In genomic region chr11:83792316-83792914, GRCm38 (mm10) we compare ENCODE assay signal across 30 mouse cellular contexts. TPM values are rescaled to one million over a fixed set of nuclear protein-coding genes. Genes with fewer than 3 reads are reported as not detected.
A peak's percentile ranks its signal among the peaks of the same experiment; 100 is the strongest.
DNase-seq lines count a peak whose midpoint lies in the region; ATAC-seq and TF ChIP-seq lines count a peak whose summit lies in the region.
"Had no signal": no experiment of that assay in that cellular context is flagged by ENCODE, and none has a peak within 500 bp of the region (broad histone marks: within the 10 kb centered on the region; RNA-seq: fewer than 3 reads in every experiment).

No protein-coding gene starts in this region.

- H3K4me1 ChIP-seq in kidney, embryonic 14.5 days (ENCODE audit: control insufficient read depth, insufficient read depth, low read length), result peaks cover 10% of the 10 kb centered on the region
- H3K4me1 ChIP-seq in kidney, adult 2 months (ENCODE audit: control insufficient read depth, insufficient read depth, low read length), result peaks cover 28% of the 10 kb centered on the region
- peaks cover 16% of the 10 kb centered on the region for H3K4me1 ChIP-seq in small intestine, adult 2 months (ENCODE audit: control insufficient read depth, insufficient read depth, insufficient read length, low read length)
- no peaks in the 10 kb centered on the region; the same call in 1 of the 2 replicates for H3K4me1 ChIP-seq in thymus, adult 2 months (replicated peaks; ENCODE audit: control insufficient read depth, insufficient read depth, low read length)
- H3K4me1 ChIP-seq: hindbrain, embryonic 15.5 days; limb, embryonic 15.5 days had no signal

- no peak overlapping the region for H3K4me3 ChIP-seq in kidney, embryonic 14.5 days (ENCODE audit: low read length)
- no peak overlapping the region for H3K4me3 ChIP-seq in kidney, adult 2 months (ENCODE audit: insufficient read depth, low read depth, low read length)
- H3K4me3 ChIP-seq in small intestine, adult 2 months (ENCODE audit: low read depth, low read length), result no peak overlapping the region
- no peak overlapping the region for H3K4me3 ChIP-seq in thymus, adult 2 months (ENCODE audit: control insufficient read depth, insufficient read depth, low read length)
- H3K4me3 ChIP-seq: hindbrain, embryonic 15.5 days; left cerebral cortex, adult 2 months; limb, embryonic 15.5 days; lung, embryonic 15.5 days had no signal

- H3K27me3 ChIP-seq in kidney, embryonic 14.5 days (ENCODE audit: control insufficient read depth, insufficient read depth, low read length), result no peaks in the 10 kb centered on the region
- H3K27me3 ChIP-seq in kidney, adult 2 months (replicated peaks; ENCODE audit: control insufficient read depth, insufficient read depth, low read length), result no peaks in the 10 kb centered on the region
- no peaks in the 10 kb centered on the region for H3K27me3 ChIP-seq in small intestine, adult 2 months (ENCODE audit: control insufficient read depth, insufficient read depth, low read length)
- no peaks in the 10 kb centered on the region for H3K27me3 ChIP-seq in thymus, adult 2 months (ENCODE audit: control insufficient read depth, insufficient read depth, low read length)
- H3K27me3 ChIP-seq: hindbrain, embryonic 15.5 days; limb, embryonic 15.5 days; lung, embryonic 15.5 days had no signal

- no peak overlapping the region for H3K27ac ChIP-seq in kidney, embryonic 14.5 days (ENCODE audit: low read depth, low read length)
- peak overlapping the region; percentile 84 for H3K27ac ChIP-seq in kidney, adult 2 months (ENCODE audit: insufficient read depth, low read depth, low read length)
- peak overlapping the region; percentile 49 for H3K27ac ChIP-seq in small intestine, adult 2 months (ENCODE audit: insufficient read depth, low read depth, low read length)
- H3K27ac ChIP-seq in thymus, adult 2 months (ENCODE audit: control insufficient read depth, insufficient read depth, low read length), result no peak overlapping the region
- H3K27ac ChIP-seq: hindbrain, embryonic 15.5 days; left cerebral cortex, adult 2 months; limb, embryonic 15.5 days; liver, embryonic 14.5 days; lung, embryonic 15.5 days had no signal

- no peak overlapping the region for H3K4me2 ChIP-seq in kidney, embryonic 14.5 days (replicated peaks; ENCODE audit: low read depth, low read length)
- H3K4me2 ChIP-seq: hindbrain, embryonic 15.5 days; limb, embryonic 15.5 days; lung, embryonic 15.5 days; midbrain, embryonic 11.5 days had no signal

- no peak for TF ChIP-seq POLR2A in kidney, adult 2 months (IDR thresholded peaks at IDR 0.05; ENCODE audit: low read depth, low read length)
- no peak for TF ChIP-seq POLR2A in small intestine, adult 2 months (IDR thresholded peaks at IDR 0.05; ENCODE audit: low read depth, low read length)
- TF ChIP-seq POLR2A in thymus, adult 2 months (IDR thresholded peaks at IDR 0.05; ENCODE audit: control insufficient read depth, extremely low read depth, insufficient read depth, low read length, poor library complexity), result no peak

- no peaks in the 10 kb centered on the region for H3K36me3 ChIP-seq in kidney, embryonic 14.5 days (ENCODE audit: control insufficient read depth, insufficient read depth, low read length)
- H3K36me3 ChIP-seq in kidney, adult 2 months (ENCODE audit: control insufficient read depth, insufficient read depth, low read length), result no peaks in the 10 kb centered on the region
- H3K36me3 ChIP-seq in small intestine, adult 2 months (ENCODE audit: control insufficient read depth, insufficient read depth, low read length), result no peaks in the 10 kb centered on the region
- no peaks in the 10 kb centered on the region for H3K36me3 ChIP-seq in thymus, adult 2 months (ENCODE audit: control insufficient read depth, insufficient read depth, low read length)
- H3K36me3 ChIP-seq: hindbrain, embryonic 15.5 days; limb, embryonic 15.5 days; lung, embryonic 15.5 days had no signal

- no peaks in the 10 kb centered on the region for H3K9me3 ChIP-seq in kidney, embryonic 14.5 days (ENCODE audit: control insufficient read depth, low read length)
- H3K9me3 ChIP-seq: hindbrain, embryonic 15.5 days; limb, embryonic 15.5 days; lung, embryonic 15.5 days had no signal

- peak; percentile 49 for DNase-seq in kidney, adult 18-20 months
- peak; percentile 91 for DNase-seq in kidney, adult 2 months
- DNase-seq in kidney, postnatal 10 days, result peak; percentile 39
- DNase-seq in thymus, adult 2 months, result no peak
- DNase-seq in adrenal gland, adult 18-20 months (ENCODE audit: low spot score in 2 of 2), result no peak
- no peak for DNase-seq in heart, adult 9 months (ENCODE audit: low spot score in 2 of 2)
- DNase-seq: adrenal gland, postnatal 36 days; cerebellum, adult 11 months; cerebellum, postnatal 10 days; forebrain, postnatal 0 days; gastrocnemius, postnatal 14 days; heart, adult 11 months; heart, postnatal 4 days; left cerebral cortex, postnatal 4 days; right cerebral cortex, adult 18-20 months had no signal

- no peak for ATAC-seq in kidney, embryonic 14.5 days (ENCODE audit: low FRiP score, low TSS enrichment)
- ATAC-seq: CD4-positive, CD25-positive, alpha-beta regulatory T cell, adult 4 months; forebrain, postnatal 0 days had no signal

- WGBS in kidney, embryonic 14.5 days, result 76% methylated on average over 12 of the region's 12 CpGs
- WGBS in kidney, adult 2 months, result 47% methylated on average over 12 of the region's 12 CpGs
- 16% methylated on average over 12 of the region's 12 CpGs for WGBS in small intestine, adult 2 months
- WGBS in thymus, adult 2 months, result 86% methylated on average over 12 of the region's 12 CpGs

- H3K9ac ChIP-seq in kidney, embryonic 14.5 days (ENCODE audit: low read depth, low read length), result no peak overlapping the region
- H3K9ac ChIP-seq: forebrain, postnatal 0 days; hindbrain, embryonic 15.5 days; limb, embryonic 15.5 days; liver, embryonic 14.5 days; lung, embryonic 15.5 days had no signal

- TF ChIP-seq CTCF in kidney, adult 2 months (conservative IDR thresholded peaks at IDR 0.05; ENCODE audit: insufficient read depth, insufficient read length, low read depth, low read length), result no peak
- TF ChIP-seq CTCF in small intestine, adult 2 months (IDR thresholded peaks at IDR 0.05; ENCODE audit: extremely low read depth, insufficient read length, insufficient replicate concordance, low read depth, low read length), result no peak
- TF ChIP-seq CTCF in thymus, adult 2 months (IDR thresholded peaks at IDR 0.05; ENCODE audit: borderline replicate concordance, control insufficient read depth, extremely low read depth, insufficient read depth, low read length, poor library complexity), result no peak

RNA-seq across cellular contexts. Expression of gene Heatr6, which starts 38.9 kb away (rescaled TPM):
- 22.9 and 28.7 TPM in 2 replicates for polyA plus RNA-seq in kidney, embryonic 14.5 days (2014; fragmentation: Nextera tagmentation; extraction: Ambion mirVana)
- polyA plus RNA-seq in kidney, adult 2 months (2012; rRNA removed), result 10.9 and 12.0 TPM in 2 replicates
- polyA plus RNA-seq in small intestine, adult 2 months (2012; rRNA removed), result 10.3 and 27.4 TPM in 2 replicates
- polyA plus RNA-seq in thymus, adult 2 months (2012; rRNA removed), result 35.0 and 37.2 TPM in 2 replicates
- total RNA-seq in adrenal gland, adult 18-20 months (2021), result 10 to 100 TPM; 12.3 to 14.0 TPM

RNA-seq across cellular contexts. Expression of gene Wfdc21, which starts 45.7 kb away (rescaled TPM):
- polyA plus RNA-seq in kidney, embryonic 14.5 days (2014; fragmentation: Nextera tagmentation; extraction: Ambion mirVana), result not detected in 2 replicates
- polyA plus RNA-seq in kidney, adult 2 months (2012; rRNA removed), result 0.77 and 1.9 TPM in 2 replicates
- 0.86 TPM in 1 of 2 replicates, not detected in the other for polyA plus RNA-seq in small intestine, adult 2 months (2012; rRNA removed)
- 12.5 and 17.0 TPM in 2 replicates for polyA plus RNA-seq in thymus, adult 2 months (2012; rRNA removed)
- under 1 TPM in 1 of 2 experiments, not detected in 1; 0.83 TPM for total RNA-seq in adrenal gland, adult 18-20 months (2021)
- total RNA-seq: forebrain, postnatal 0 days; gastrocnemius, postnatal 14 days; heart, postnatal 4 days; layer of hippocampus, postnatal 10 days; left cerebral cortex, adult 2 months; left cerebral cortex, postnatal 4 days; midbrain, postnatal 0 days had no signal
- polyA plus RNA-seq: CD4-positive, CD25-positive, alpha-beta regulatory T cell, adult 4 months; cortical plate, adult 2 months; embryonic facial prominence, embryonic 11.5 days; forebrain, embryonic 11.5 days; forebrain, postnatal 0 days; hindbrain, embryonic 15.5 days; midbrain, embryonic 11.5 days; midbrain, postnatal 0 days; neural tube, embryonic 14.5 days had no signal

RNA-seq across cellular contexts. Expression of gene Hnf1b, which starts 57.4 kb away (rescaled TPM):
- 51.6 and 84.2 TPM in 2 replicates for polyA plus RNA-seq in kidney, embryonic 14.5 days (2014; fragmentation: Nextera tagmentation; extraction: Ambion mirVana)
- polyA plus RNA-seq in kidney, adult 2 months (2012; rRNA removed), result 161 and 172 TPM in 2 replicates
- polyA plus RNA-seq in small intestine, adult 2 months (2012; rRNA removed), result 10.9 and 23.3 TPM in 2 replicates
- 0.11 and 0.13 TPM in 2 replicates for polyA plus RNA-seq in thymus, adult 2 months (2012; rRNA removed)
- total RNA-seq in adrenal gland, adult 18-20 months (2021), result under 1 TPM in 1 of 2 experiments, not detected in 1; 0.17 TPM
- total RNA-seq: adrenal gland, postnatal 36 days; forebrain, postnatal 0 days; gastrocnemius, postnatal 14 days; heart, postnatal 4 days; left cerebral cortex, postnatal 4 days; midbrain, postnatal 0 days had no signal
- polyA plus RNA-seq: CD4-positive, CD25-positive, alpha-beta regulatory T cell, adult 4 months; embryonic facial prominence, embryonic 11.5 days; forebrain, embryonic 11.5 days; midbrain, embryonic 11.5 days had no signal

Comparison
In these comparisons a context has a peak if more than half of its experiments do, and no peak if none do; other contexts are left out.
1. H3K27ac ChIP-seq: peak in kidney, adult 2 months (single experiment) and small intestine, adult 2 months (single experiment); none in kidney, embryonic 14.5 days (single experiment) and thymus, adult 2 months (single experiment).
2. DNase-seq: peak in kidney, adult 18-20 months (single experiment), kidney, adult 2 months (single experiment) and kidney, postnatal 10 days (single experiment); none in thymus, adult 2 months (single experiment), adrenal gland, adult 18-20 months (0 of 2) and heart, adult 9 months (0 of 2).
3. RNA of gene Hnf1b, which starts 57.4 kb away (polyA plus RNA-seq): 161 to 172 TPM in kidney, adult 2 months, 51.6 to 84.2 TPM in kidney, embryonic 14.5 days and 10.9 to 23.3 TPM in small intestine, adult 2 months; 0.11 to 0.13 TPM in thymus, adult 2 months; every median in the first group is over 10 times any median in the second.